Mouse (Mus musculus) intestine, embryonic 16.5 days (tissue): ENCODE measurements around the gene Zfp787. TPM values are rescaled to one million over a fixed set of nuclear protein-coding genes. Genes with fewer than 3 reads are reported as not detected.
"Not testable (repeated sequence)": the region's sequence is repeated elsewhere in the genome, so short reads cannot be mapped to it uniquely, and the experiment has no call there.

Experiments
- ATAC-seq: fragments of 200-750 bp; cut with Nextera tagmentation; 2 replicates; pipeline ENCODE4 v1.8.0; 2017; ENCODE audit warnings: moderate TSS enrichment, moderate library complexity
- H3K27ac ChIP-seq: fragments of 300-500 bp; sonication (generic); 2 replicates; pipeline ENCODE4 v1.5.1; 2014; ENCODE audit warnings: mild to moderate bottlenecking, low read length
- H3K27me3 ChIP-seq: fragments of 300-500 bp; sonication (generic); replicated peaks from 2 replicates; pipeline ENCODE4 v1.6.1; 2014; ENCODE audit warnings: low read length, control low read depth, mixed read lengths; ENCODE audit not compliant: control insufficient read depth, insufficient read depth
- H3K36me3 ChIP-seq: fragments of 300-500 bp; sonication (generic); 2 replicates; pipeline ENCODE4 v1.6.1; 2014; ENCODE audit warnings: low read length, control low read depth; ENCODE audit not compliant: control insufficient read depth, insufficient read depth
- H3K4me1 ChIP-seq: fragments of 300-500 bp; sonication (generic); 2 replicates; pipeline ENCODE4 v1.6.1; 2014; ENCODE audit warnings: low read length, control low read depth, mixed read lengths; ENCODE audit not compliant: control insufficient read depth, insufficient read depth
- H3K4me2 ChIP-seq: fragments of 300-500 bp; sonication (generic); 2 replicates; pipeline ENCODE4 v1.6.1; 2014; ENCODE audit warnings: low read depth, low read length, control low read depth
- H3K4me3 ChIP-seq: fragments of 300-500 bp; sonication (generic); 2 replicates; pipeline ENCODE4 v1.5.1; 2014; ENCODE audit warnings: mild to moderate bottlenecking, low read length
- H3K9ac ChIP-seq: fragments of 300-500 bp; sonication (generic); 2 replicates; pipeline ENCODE4 v1.6.1; 2014; ENCODE audit warnings: low read depth, low read length
- H3K9me3 ChIP-seq: fragments of 300-500 bp; sonication (generic); 2 replicates; pipeline ENCODE4 v1.6.1; 2016; ENCODE audit warnings: low read length, control low read depth; ENCODE audit not compliant: control insufficient read depth
- WGBS: fragments of 180-500 bp; shearing (Covaris S2); extraction: QIAGEN DNeasy Blood & Tissue Kit; methylation state at CpG from one replicate; pipeline ENCODE4 v1.1.7; 2014; 5-methylcytosine and 5-hydroxymethylcytosine counted together
- polyA plus RNA-seq: library from polyadenylated mRNA; unstranded; fragments of >200 nt; fragmentation: Nextera tagmentation; extraction: Ambion mirVana; gene quantifications from 2 replicates; pipeline ENCODE4 v1.2.1, GENCODE M21; 2015

The Zfp787 gene
- polyA plus RNA-seq, 1 experiment from 2014 or later: 20.6 TPM

- Histone ChIP-seq H3K4me3 (no peak overlapping the region), H3K9me3 (no peaks in the 10 kb centered on the region), H3K27me3 (no peaks in the 10 kb centered on the region), H3K27ac (no peak overlapping the region), H3K4me1 (no peaks in the 10 kb centered on the region), H3K4me2 (no peak overlapping the region), H3K9ac (no peak overlapping the region), H3K36me3 (peaks cover 24% of the 10 kb centered on the region; the same call in 1 of the 2 replicates)
- WGBS: 88% methylated on average over 8 of the region's 8 CpGs
- ATAC-seq: no peak
Observed at GRCm38 (mm10) chr7:6184521-6184920, 28.7 kb upstream of the Zfp787 start.

GRCm38 (mm10) chr7:6183802-6184201, 28.0 kb upstream of the Zfp787 start:
- H3K27ac ChIP-seq: no peak overlapping the region
- no peaks in the 10 kb centered on the region for H3K9me3 ChIP-seq
- H3K36me3 ChIP-seq: peaks cover 18% of the 10 kb centered on the region; the same call in 1 of the 2 replicates
- H3K9ac ChIP-seq: no peak overlapping the region
- no peak overlapping the region for H3K4me2 ChIP-seq
- no peaks in the 10 kb centered on the region for H3K4me1 ChIP-seq
- WGBS: 93% methylated on average over 19 of the region's 19 CpGs
- no peak overlapping the region for H3K4me3 ChIP-seq
- no peaks in the 10 kb centered on the region for H3K27me3 ChIP-seq
- ATAC-seq: no peak

- H3K36me3 ChIP-seq: peaks cover 14% of the 10 kb centered on the region; the same call in 1 of the 2 replicates
Observed at GRCm38 (mm10) chr7:6182882-6183281, 27.1 kb upstream of the Zfp787 start.

GRCm38 (mm10) chr7:6179013-6179412, 23.2 kb upstream of the Zfp787 start:
- Histone ChIP-seq H3K4me3 (no peak overlapping the region), H3K9me3 (no peaks in the 10 kb centered on the region), H3K27me3 (no peaks in the 10 kb centered on the region), H3K36me3 (0 out of 2 replicates have a peak, but pooled peaks cover 3% of the 10 kb centered on the region), H3K4me2 (no peak overlapping the region), H3K4me1 (peaks cover 4% of the 10 kb centered on the region; the same call in 1 of the 2 replicates), H3K27ac (no peak overlapping the region), H3K9ac (no peak overlapping the region)
- no peak for ATAC-seq

More at GRCm38 (mm10) chr7:6182882-6183281, 27.1 kb upstream of the Zfp787 start:
- no peak overlapping the region for H3K4me3 ChIP-seq
- H3K27ac ChIP-seq: no peak overlapping the region
- no peak overlapping the region for H3K9ac ChIP-seq
- H3K27me3 ChIP-seq: no peaks in the 10 kb centered on the region
- no peak overlapping the region for H3K4me2 ChIP-seq
- ATAC-seq: no peak
- H3K9me3 ChIP-seq: no peaks in the 10 kb centered on the region
- H3K4me1 ChIP-seq: no peaks in the 10 kb centered on the region

DNA sequence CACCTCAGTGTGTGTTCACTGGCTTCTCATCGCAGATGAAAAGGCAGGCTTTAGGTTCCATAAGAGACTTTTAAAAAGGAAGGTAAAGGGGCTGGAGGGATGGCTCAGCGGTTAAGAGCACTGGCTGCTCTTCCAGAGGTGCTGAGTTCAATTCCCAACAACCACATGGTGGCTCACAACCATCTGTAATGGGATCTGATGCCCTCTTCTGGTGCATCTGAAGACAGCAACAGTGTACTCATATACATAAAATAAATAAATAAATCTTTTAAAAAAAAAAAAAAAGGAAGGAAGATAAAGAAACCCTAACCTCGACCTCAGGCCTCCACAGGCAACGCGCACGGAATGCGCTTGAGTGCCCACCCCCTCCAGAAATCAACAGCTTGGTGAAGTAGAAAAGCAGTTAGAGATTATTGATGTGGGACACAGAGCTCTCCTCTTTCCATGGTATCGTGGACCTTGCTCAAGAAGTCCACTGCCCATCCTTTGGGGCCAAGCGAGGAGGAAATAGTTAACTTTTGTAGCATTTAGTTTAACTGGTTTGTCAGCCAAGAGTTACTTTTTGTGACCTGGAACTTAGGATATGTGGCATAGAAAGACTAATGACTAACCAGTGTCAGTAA, 18.7 kb upstream of the Zfp787 start:
- not testable (repeated sequence) for ATAC-seq, H3K4me1 ChIP-seq, H3K27ac ChIP-seq, H3K9me3 ChIP-seq, H3K27me3 ChIP-seq, H3K36me3 ChIP-seq, H3K4me2 ChIP-seq, H3K4me3 ChIP-seq, H3K9ac ChIP-seq
- WGBS: 80% methylated on average over 9 of the region's 9 CpGs

DNA sequence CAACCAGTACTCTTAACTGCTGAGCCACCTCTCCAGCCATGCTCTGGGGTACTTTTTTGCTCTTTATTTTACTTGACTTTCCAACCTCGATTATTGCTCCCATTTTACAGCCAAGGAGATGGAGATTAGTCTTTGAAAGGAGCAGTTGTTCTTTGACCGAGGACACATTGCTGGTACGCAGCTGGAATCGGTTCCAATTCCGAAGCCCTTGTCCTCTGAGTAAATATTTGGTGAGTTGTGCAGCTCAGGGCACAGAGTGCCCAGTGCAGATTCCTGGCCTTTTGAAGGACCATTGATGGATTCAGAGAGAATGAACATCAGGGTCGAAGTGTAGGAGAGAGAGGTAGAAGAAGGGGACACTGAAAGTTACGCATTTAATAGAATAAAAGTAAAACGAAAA, 18.1 kb upstream of the Zfp787 start:
- ATAC-seq: no peak
- WGBS: 73% methylated on average over 8 of the region's 8 CpGs

GRCm38 (mm10) chr7:6172674-6173244, 17.0 kb upstream of the Zfp787 start:
- peak overlapping the region; percentile 85; the same call in 1 of the 2 replicates for H3K27ac ChIP-seq
- peak overlapping the region; percentile 58 for H3K4me3 ChIP-seq
- H3K27me3 ChIP-seq: no peaks in the 10 kb centered on the region
- peaks cover 9% of the 10 kb centered on the region; the same call in 1 of the 2 replicates for H3K4me1 ChIP-seq
- under 1% methylated on average over 28 of the region's 28 CpGs for WGBS
- H3K4me2 ChIP-seq: peak overlapping the region; percentile 72
- H3K36me3 ChIP-seq: no peaks in the 10 kb centered on the region
- peak overlapping the region; percentile 72 for H3K9ac ChIP-seq
- peak; percentile 27 for ATAC-seq
- H3K9me3 ChIP-seq: no peaks in the 10 kb centered on the region

More for the DNA sequence above, 18.1 kb upstream of the Zfp787 start:
- Histone ChIP-seq H3K4me2 (no peak overlapping the region), H3K9ac (no peak overlapping the region), H3K9me3 (no peaks in the 10 kb centered on the region), H3K27me3 (no peaks in the 10 kb centered on the region), H3K27ac (no peak overlapping the region), H3K4me3 (no peak overlapping the region), H3K4me1 (peaks cover 9% of the 10 kb centered on the region; the same call in 1 of the 2 replicates), H3K36me3 (no peaks in the 10 kb centered on the region)

- Histone ChIP-seq H3K4me2 (peak within 1 kb of the TSS; percentile 90), H3K4me1 (peaks cover 9% of the 10 kb centered on the region; the same call in 1 of the 2 replicates), H3K27me3 (no peaks in the 10 kb centered on the region), H3K9ac (peak within 1 kb of the TSS; percentile 72), H3K9me3 (no peaks in the 10 kb centered on the region), H3K36me3 (no peaks in the 10 kb centered on the region), H3K4me3 (peak within 1 kb of the TSS; percentile 58), H3K27ac (peak within 1 kb of the TSS; percentile 85)
- peak; percentile 96 for ATAC-seq
- WGBS: under 1% methylated on average over 37 of the region's 37 CpGs
Observed at GRCm38 (mm10) chr7:6172006-6172649, 16.3 kb upstream of the Zfp787 start, which contains the start of gene Zfp444. Gene Zfp444, plus strand, starts transcription at chr7:6172226.

DNA sequence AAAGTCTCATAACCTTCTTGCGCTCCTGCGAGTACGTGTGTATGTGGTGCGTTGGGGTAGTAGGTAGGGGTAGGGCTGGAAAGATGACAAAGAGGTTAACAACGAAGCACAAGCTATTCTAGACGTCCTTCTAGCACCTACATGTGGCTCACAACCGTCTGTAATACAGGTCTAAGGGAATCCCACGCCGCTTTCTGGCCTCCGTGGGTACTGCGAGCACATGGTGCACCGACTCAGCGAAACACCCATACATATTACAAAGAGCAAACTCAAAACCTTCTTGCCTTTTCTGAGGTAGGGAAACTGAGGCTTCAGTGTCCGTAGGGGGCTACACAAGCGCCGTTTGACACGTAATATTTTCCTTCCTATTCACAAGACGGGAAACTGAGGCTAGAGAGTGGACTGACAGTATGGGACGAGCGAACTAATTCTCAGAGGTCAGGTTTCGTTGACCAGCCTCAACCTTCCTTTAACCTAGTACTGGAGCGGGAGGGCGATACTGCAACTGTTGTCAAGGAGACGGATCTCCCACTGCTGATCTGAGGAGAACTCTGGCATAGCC, 15.7 kb upstream of the Zfp787 start:
- no peaks in the 10 kb centered on the region for H3K36me3 ChIP-seq
- H3K27ac ChIP-seq: peak overlapping the region; percentile 85
- peak overlapping the region; percentile 58 for H3K4me3 ChIP-seq
- H3K9ac ChIP-seq: peak overlapping the region; percentile 69
- H3K27me3 ChIP-seq: no peaks in the 10 kb centered on the region
- no peaks in the 10 kb centered on the region for H3K9me3 ChIP-seq
- peaks cover 9% of the 10 kb centered on the region; the same call in 1 of the 2 replicates for H3K4me1 ChIP-seq
- H3K4me2 ChIP-seq: peak overlapping the region; percentile 90
- under 1% methylated on average over 24 of the region's 24 CpGs for WGBS
- peak; percentile 43 for ATAC-seq
